Comparison of ENCODE assay signal across 9 mouse cellular contexts in the genomic region with DNA sequence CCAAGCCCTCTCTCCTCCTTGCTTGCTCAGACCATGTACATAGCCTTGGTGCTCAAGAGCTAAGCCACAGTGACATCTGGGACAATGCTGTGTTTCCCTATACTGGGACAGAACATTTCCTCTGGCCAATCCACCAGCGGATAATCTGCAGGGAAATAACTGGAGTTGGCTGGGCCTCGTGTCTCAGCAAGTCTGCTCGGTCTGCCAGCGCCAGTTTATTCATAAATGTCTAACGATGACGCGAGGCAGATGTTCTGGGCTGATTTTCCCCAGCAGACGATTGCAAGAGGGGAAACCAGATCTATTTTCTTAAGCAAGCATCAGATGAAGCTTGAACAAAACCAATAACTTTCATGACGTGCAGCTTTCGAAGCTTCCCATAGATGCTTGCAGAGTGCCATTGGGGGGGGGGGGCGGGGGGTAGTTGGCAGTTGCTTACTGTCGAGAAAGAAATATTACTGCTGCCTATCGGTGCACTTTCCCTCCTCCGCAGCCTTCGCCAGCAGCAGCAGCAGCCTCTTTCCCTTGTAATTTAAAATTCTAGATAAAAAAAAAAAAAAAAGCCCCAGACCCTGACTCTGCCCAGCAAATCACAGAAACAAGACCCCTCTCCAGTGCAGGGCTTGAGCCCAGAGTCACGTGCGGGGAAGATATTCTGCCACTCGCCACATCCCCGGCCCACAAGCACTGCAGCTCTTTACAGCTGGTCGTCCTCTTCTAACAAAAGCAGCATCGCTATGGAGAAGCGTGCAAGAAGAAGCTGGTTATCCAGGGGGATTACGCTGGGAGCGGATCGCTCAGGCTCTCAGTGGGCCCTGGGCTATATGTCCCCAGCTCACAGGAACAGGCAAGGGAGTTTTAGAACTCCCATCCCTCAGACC. TPM values are rescaled to one million over a fixed set of nuclear protein-coding genes. Genes with fewer than 3 reads are reported as not detected.
A peak's percentile ranks its signal among the peaks of the same experiment; 100 is the strongest.
DNase-seq lines count a peak whose midpoint lies in the region; ATAC-seq and TF ChIP-seq lines count a peak whose summit lies in the region.
"Had no signal": no experiment of that assay in that cellular context is flagged by ENCODE, and none has a peak within 500 bp of the region (broad histone marks: within the 10 kb centered on the region; RNA-seq: fewer than 3 reads in every experiment).

No protein-coding gene starts in this region.

- no peaks in the 10 kb centered on the region for H3K9me3 ChIP-seq in embryonic facial prominence, embryonic 12.5 days
- no peaks in the 10 kb centered on the region for H3K9me3 ChIP-seq in heart, embryonic 16.5 days (replicated peaks; ENCODE audit: control insufficient read depth, low read length)
- no peaks in the 10 kb centered on the region for H3K9me3 ChIP-seq in liver, embryonic 11.5 days (ENCODE audit: control insufficient read depth, low read length)
- no peaks in the 10 kb centered on the region for H3K9me3 ChIP-seq in neural tube, embryonic 15.5 days (replicated peaks)

- no peaks in the 10 kb centered on the region; the same call in 1 of the 2 replicates for H3K27me3 ChIP-seq in embryonic facial prominence, embryonic 12.5 days
- no peaks in the 10 kb centered on the region for H3K27me3 ChIP-seq in heart, embryonic 16.5 days (ENCODE audit: control insufficient read depth, insufficient read depth, low read length)
- no peaks in the 10 kb centered on the region for H3K27me3 ChIP-seq in liver, embryonic 11.5 days (replicated peaks; ENCODE audit: control insufficient read depth, insufficient read depth, low read length)
- H3K27me3 ChIP-seq in neural tube, embryonic 15.5 days (replicated peaks): no peaks in the 10 kb centered on the region

- no peaks in the 10 kb centered on the region for H3K36me3 ChIP-seq in embryonic facial prominence, embryonic 12.5 days
- H3K36me3 ChIP-seq in heart, embryonic 16.5 days (ENCODE audit: control insufficient read depth, insufficient read depth): no peaks in the 10 kb centered on the region
- H3K36me3 ChIP-seq in liver, embryonic 11.5 days (ENCODE audit: control insufficient read depth, insufficient read depth, low read length): no peaks in the 10 kb centered on the region
- no peaks in the 10 kb centered on the region for H3K36me3 ChIP-seq in neural tube, embryonic 15.5 days

- no peak overlapping the region for H3K27ac ChIP-seq in gastrocnemius, adult 2 months
- peak overlapping the region; percentile 47 for H3K27ac ChIP-seq in embryonic facial prominence, embryonic 12.5 days
- H3K27ac ChIP-seq in heart, embryonic 16.5 days (ENCODE audit: low read length): peak overlapping the region; percentile 47
- H3K27ac ChIP-seq in liver, embryonic 11.5 days (ENCODE audit: low read depth, low read length): peak overlapping the region; percentile 89
- H3K27ac ChIP-seq in neural tube, embryonic 15.5 days (replicated peaks): peak overlapping the region; percentile 88

- TF ChIP-seq CTCF in gastrocnemius, adult 2 months (IDR thresholded peaks at IDR 0.05): no peak

- H3K9ac ChIP-seq in embryonic facial prominence, embryonic 12.5 days: no peak overlapping the region
- peak overlapping the region; percentile 33; the same call in 1 of the 2 replicates for H3K9ac ChIP-seq in heart, embryonic 16.5 days (ENCODE audit: low read length)
- H3K9ac ChIP-seq in liver, embryonic 11.5 days (ENCODE audit: low read depth, low read length): peak overlapping the region; percentile 57; the same call in 1 of the 2 replicates
- H3K9ac ChIP-seq in neural tube, embryonic 15.5 days (replicated peaks): peak overlapping the region; percentile 36; the same call in 1 of the 2 replicates

- intact Hi-C loops in gastrocnemius, adult 2 months (cut with DNase I): no loop called here

- 36% methylated on average over 25 of the region's 25 CpGs for WGBS in embryonic facial prominence, embryonic 12.5 days
- WGBS in heart, embryonic 16.5 days: 52% methylated on average over 25 of the region's 25 CpGs
- 59% methylated on average over 25 of the region's 25 CpGs for WGBS in liver, embryonic 11.5 days
- WGBS in neural tube, embryonic 15.5 days: 10% methylated on average over 25 of the region's 25 CpGs

- H3K4me2 ChIP-seq in embryonic facial prominence, embryonic 12.5 days (replicated peaks): peak overlapping the region; percentile 11; the same call in 1 of the 2 replicates
- no peak overlapping the region for H3K4me2 ChIP-seq in heart, embryonic 16.5 days (ENCODE audit: low read depth, low read length)
- peak overlapping the region; percentile 35; the same call in 1 of the 2 replicates for H3K4me2 ChIP-seq in liver, embryonic 11.5 days
- H3K4me2 ChIP-seq in neural tube, embryonic 15.5 days: peak overlapping the region; percentile 31

- H3K4me3 ChIP-seq in gastrocnemius, adult 2 months: no peak overlapping the region
- no peak overlapping the region for H3K4me3 ChIP-seq in embryonic facial prominence, embryonic 12.5 days
- no peak overlapping the region for H3K4me3 ChIP-seq in heart, embryonic 16.5 days (ENCODE audit: low read length)
- H3K4me3 ChIP-seq in liver, embryonic 11.5 days (ENCODE audit: low read depth, low read length): no peak overlapping the region
- H3K4me3 ChIP-seq in neural tube, embryonic 15.5 days (replicated peaks): no peak overlapping the region

- ATAC-seq in embryonic facial prominence, embryonic 12.5 days (ENCODE audit: insufficient number of reproducible peaks, insufficient read depth, low FRiP score, low TSS enrichment): no peak
- no peak for ATAC-seq in heart, embryonic 16.5 days (replicated peaks; ENCODE audit: extremely low read depth, insufficient read depth, low FRiP score)
- no peak for ATAC-seq in liver, embryonic 11.5 days (replicated peaks; ENCODE audit: low FRiP score)
- ATAC-seq in neural tube, embryonic 15.5 days (ENCODE audit: low FRiP score): peak; percentile 58; the same call in 1 of the 2 replicates
- ATAC-seq in erythroblast, adult 5-6 weeks (replicated peaks; ENCODE audit: low FRiP score, poor library complexity, severe bottlenecking): no peak
- no peak for ATAC-seq in granulocyte monocyte progenitor cell, adult 5-6 weeks (replicated peaks; ENCODE audit: poor library complexity, severe bottlenecking)

- peak; percentile 27 for DNase-seq in gastrocnemius, adult 2 months
- no peak for DNase-seq in gastrocnemius, adult 8-10 months (ENCODE audit: low spot score in 2 of 2)
- peak; percentile 38 for DNase-seq in liver, embryonic 11.5 days (ENCODE audit: low spot score)

- H3K4me1 ChIP-seq in embryonic facial prominence, embryonic 12.5 days: peaks cover 28% of the 10 kb centered on the region
- H3K4me1 ChIP-seq in heart, embryonic 16.5 days (ENCODE audit: control insufficient read depth, insufficient read depth, low read length): peaks cover 49% of the 10 kb centered on the region
- peaks cover 59% of the 10 kb centered on the region for H3K4me1 ChIP-seq in liver, embryonic 11.5 days (replicated peaks; ENCODE audit: control insufficient read depth, insufficient read depth, low read length)
- peaks cover 50% of the 10 kb centered on the region for H3K4me1 ChIP-seq in neural tube, embryonic 15.5 days

RNA-seq across cellular contexts. Expression of a gene that starts 43.6 kb away (rescaled TPM):
- total RNA-seq in gastrocnemius, adult 2 months (2021): not detected
- total RNA-seq in gastrocnemius, adult 8-10 months (2022): under 1 TPM in 1 of 4 experiments, not detected in 3; 0.07 TPM
- 1.2 and 1.4 TPM in 2 replicates for polyA plus RNA-seq in embryonic facial prominence, embryonic 12.5 days (2016; fragmentation: Nextera tagmentation; extraction: Ambion mirVana)
- 7.5 and 7.9 TPM in 2 replicates for polyA plus RNA-seq in heart, embryonic 16.5 days (2015; fragmentation: Nextera tagmentation; extraction: Ambion mirVana)
- 0.21 and 0.23 TPM in 2 replicates for polyA plus RNA-seq in liver, embryonic 11.5 days (2014; fragmentation: Nextera tagmentation; extraction: Ambion mirVana)
- polyA plus RNA-seq in neural tube, embryonic 15.5 days (2015; fragmentation: Nextera tagmentation; extraction: Ambion mirVana): 12.9 and 14.4 TPM in 2 replicates
- not detected in 2 replicates for total RNA-seq in erythroblast, adult 5-6 weeks (2015; ENCODE audit: low replicate concordance)
- not detected in 2 replicates for total RNA-seq in erythroblast, adult 5-6 weeks (2017; ENCODE audit: low replicate concordance)
- total RNA-seq in granulocyte monocyte progenitor cell, adult 5-6 weeks (2014; fragmentation: Nextera tagmentation): not detected in 2 replicates
- total RNA-seq in granulocyte monocyte progenitor cell, adult 5-6 weeks (2017): not detected in 2 replicates
- polyA plus RNA-seq: C2C12 had no signal

Comparison
In these comparisons a context has a peak if more than half of its experiments do, and no peak if none do; other contexts are left out.
1. DNase-seq: peak in gastrocnemius, adult 2 months (single experiment) and liver, embryonic 11.5 days (single experiment); none in gastrocnemius, adult 8-10 months (0 of 2).